Mouse (Mus musculus): ENCODE results near the gene Pomgnt2. TPM values are rescaled to one million over a fixed set of nuclear protein-coding genes. Genes with fewer than 3 reads are reported as not detected.

Gene Pomgnt2
- total and polyA plus RNA-seq, 3 experiments, result not detected

- Histone ChIP-seq H3K27me3 (ENCODE audit: control insufficient read depth in 1 of 2, insufficient read depth in 2 of 2, low read length in 2 of 2) (no peaks in the 10 kb centered on the region), H3K79me2 (ENCODE audit: control insufficient read depth, insufficient read depth, low read length, poor library complexity) (no peaks in the 10 kb centered on the region), H3K27ac (ENCODE audit: control insufficient read depth, low read depth, low read length) (no peak overlapping the region), H3K36me3 (ENCODE audit: control insufficient read depth in 1 of 2, insufficient read depth in 2 of 2, low read length in 2 of 2) (no peaks in the 10 kb centered on the region), H3K4me1 (ENCODE audit: control insufficient read depth in 1 of 2, insufficient read depth in 2 of 2, low read length in 2 of 2) (no peaks in the 10 kb centered on the region), H3K4me3 (ENCODE audit: control insufficient read depth in 1 of 2, insufficient read depth in 1 of 2, low read depth in 2 of 2, low read length in 2 of 2) (no peak overlapping the region), H3K9me3 (replicated peaks; ENCODE audit: insufficient read depth, low read length) (no peaks in the 10 kb centered on the region), H3K9ac (ENCODE audit: control insufficient read depth, low read depth, low read length, poor library complexity, severe bottlenecking) (no peak overlapping the region)
- TF ChIP-seq TBP (IDR thresholded peaks at IDR 0.05; ENCODE audit: low read depth, low read length) (no peak), CTCF (IDR thresholded peaks at IDR 0.05 in 2 of 3, conservative IDR thresholded peaks at IDR 0.05 in 1 of 3; ENCODE audit: control insufficient read depth in 1 of 3, insufficient read depth in 1 of 3, low read depth in 2 of 3, low read length in 3 of 3, poor library complexity in 1 of 3, severe bottlenecking in 1 of 3) (no peak), RCOR1 (IDR thresholded peaks at IDR 0.05; ENCODE audit: low read depth, low read length) (no peak), MEF2A (IDR thresholded peaks at IDR 0.05; ENCODE audit: extremely low read depth, insufficient replicate concordance, low read depth, low read length, poor library complexity, severe bottlenecking) (no peak), SIN3A (IDR thresholded peaks at IDR 0.05; ENCODE audit: low read length) (no peak), MAFK (IDR thresholded peaks at IDR 0.05; ENCODE audit: borderline replicate concordance, low read depth, low read length) (no peak), ELF1 (IDR thresholded peaks at IDR 0.05; ENCODE audit: low read depth, low read length) (no peak), ETS1 (IDR thresholded peaks at IDR 0.05; ENCODE audit: low read depth, low read length) (no peak)
- no peak for DNase-seq (ENCODE audit: low read depth, low spot score)
These were observed 27.0 kb downstream of the Pomgnt2 start for GRCm38 (mm10) chr9:121969841-121970381.

GRCm38 (mm10) chr9:121968258-121968657, 28.7 kb downstream of the Pomgnt2 start:
- no peak overlapping the region for H3K4me3 ChIP-seq (ENCODE audit: control insufficient read depth in 1 of 2, insufficient read depth in 1 of 2, low read depth in 2 of 2, low read length in 2 of 2)

DNA sequence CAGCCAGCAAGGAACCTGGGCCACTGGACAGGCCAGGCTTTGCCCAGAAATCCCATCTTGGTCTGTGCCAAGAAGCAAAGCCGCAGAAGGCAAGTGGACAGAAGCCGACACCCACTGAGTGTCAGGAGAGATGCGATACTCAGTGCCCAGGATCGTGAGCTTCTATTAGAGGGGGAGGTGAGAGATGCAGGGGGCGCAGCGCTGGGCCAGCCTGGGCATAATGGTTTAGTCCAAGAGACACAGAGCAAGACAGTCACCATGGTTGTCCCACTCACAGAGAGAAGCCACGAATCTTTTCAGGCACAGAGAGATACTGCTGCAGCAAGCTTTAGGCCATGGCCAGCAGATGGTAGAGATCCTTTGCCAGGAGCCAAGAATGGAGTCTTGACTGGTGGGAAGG, 32.0 kb downstream of the Pomgnt2 start:
- H3K79me2 ChIP-seq (ENCODE audit: control insufficient read depth, insufficient read depth, low read length, poor library complexity), result no peaks in the 10 kb centered on the region
- no peak overlapping the region for H3K9ac ChIP-seq (ENCODE audit: control insufficient read depth, low read depth, low read length, poor library complexity, severe bottlenecking)
- no peaks in the 10 kb centered on the region for H3K4me1 ChIP-seq (ENCODE audit: control insufficient read depth in 1 of 2, insufficient read depth in 2 of 2, low read length in 2 of 2)
- H3K27ac ChIP-seq (ENCODE audit: control insufficient read depth, low read depth, low read length), result no peak overlapping the region
- DNase-seq (ENCODE audit: low read depth, low spot score), result no peak
- H3K27me3 ChIP-seq (ENCODE audit: control insufficient read depth in 1 of 2, insufficient read depth in 2 of 2, low read length in 2 of 2), result no peaks in the 10 kb centered on the region
- no peaks in the 10 kb centered on the region for H3K36me3 ChIP-seq (ENCODE audit: control insufficient read depth in 1 of 2, insufficient read depth in 2 of 2, low read length in 2 of 2)
- H3K4me3 ChIP-seq (ENCODE audit: control insufficient read depth in 1 of 2, insufficient read depth in 1 of 2, low read depth in 2 of 2, low read length in 2 of 2), result no peak overlapping the region
- no peaks in the 10 kb centered on the region for H3K9me3 ChIP-seq (replicated peaks; ENCODE audit: insufficient read depth, low read length)
- TF ChIP-seq CHD1 (IDR thresholded peaks at IDR 0.05; ENCODE audit: low read depth, low read length) (no peak), ZC3H11A (IDR thresholded peaks at IDR 0.05; ENCODE audit: low read depth, low read length) (no peak), MAFK (IDR thresholded peaks at IDR 0.05; ENCODE audit: borderline replicate concordance, low read depth, low read length) (no peak), ZNF384 (IDR thresholded peaks at IDR 0.05; ENCODE audit: low read depth, low read length) (no peak), EP300 (IDR thresholded peaks at IDR 0.05; ENCODE audit: low read depth in 1 of 2, low read length in 2 of 2) (no peak), NRF1 (IDR thresholded peaks at IDR 0.05; ENCODE audit: insufficient read depth, low read depth, low read length, poor library complexity, severe bottlenecking) (no peak), RAD21 (IDR thresholded peaks at IDR 0.05; ENCODE audit: low read depth, low read length) (no peak), POLR2AphosphoS5 (IDR thresholded peaks at IDR 0.05; ENCODE audit: borderline replicate concordance, low read depth, low read length) (no peak), POLR2AphosphoS2 (IDR thresholded peaks at IDR 0.05; ENCODE audit: low read length) (no peak), CHD2 (IDR thresholded peaks at IDR 0.05; ENCODE audit: low read length) (no peak), BHLHE40 (IDR thresholded peaks at IDR 0.05; ENCODE audit: borderline replicate concordance, low read depth, low read length) (no peak), KAT2A (conservative IDR thresholded peaks at IDR 0.05; ENCODE audit: low read depth, low read length) (no peak), RCOR1 (IDR thresholded peaks at IDR 0.05; ENCODE audit: low read depth, low read length) (no peak), SIN3A (IDR thresholded peaks at IDR 0.05; ENCODE audit: low read length) (no peak), ZMIZ1 (IDR thresholded peaks at IDR 0.05; ENCODE audit: low read depth, low read length) (no peak)

More at GRCm38 (mm10) chr9:121968258-121968657, 28.7 kb downstream of the Pomgnt2 start:
- Histone ChIP-seq H3K27me3 (ENCODE audit: control insufficient read depth in 1 of 2, insufficient read depth in 2 of 2, low read length in 2 of 2) (no peaks in the 10 kb centered on the region), H3K4me1 (ENCODE audit: control insufficient read depth in 1 of 2, insufficient read depth in 2 of 2, low read length in 2 of 2) (no peaks in the 10 kb centered on the region), H3K27ac (ENCODE audit: control insufficient read depth, low read depth, low read length) (no peak overlapping the region), H3K79me2 (ENCODE audit: control insufficient read depth, insufficient read depth, low read length, poor library complexity) (no peaks in the 10 kb centered on the region), H3K9ac (ENCODE audit: control insufficient read depth, low read depth, low read length, poor library complexity, severe bottlenecking) (no peak overlapping the region), H3K36me3 (ENCODE audit: control insufficient read depth in 1 of 2, insufficient read depth in 2 of 2, low read length in 2 of 2) (no peaks in the 10 kb centered on the region), H3K9me3 (replicated peaks; ENCODE audit: insufficient read depth, low read length) (no peaks in the 10 kb centered on the region)
- TF ChIP-seq TCF12 (IDR thresholded peaks at IDR 0.05; ENCODE audit: low read depth, low read length) (no peak), POLR2A (IDR thresholded peaks at IDR 0.05; ENCODE audit: control insufficient read depth in 1 of 2, insufficient read depth in 1 of 2, low read depth in 1 of 2, low read length in 2 of 2, poor library complexity in 1 of 2) (no peak), UBTF (IDR thresholded peaks at IDR 0.05; ENCODE audit: borderline replicate concordance, insufficient read depth, low read depth, low read length) (no peak), JUND (IDR thresholded peaks at IDR 0.05; ENCODE audit: low read depth, low read length) (no peak), EP300 (IDR thresholded peaks at IDR 0.05; ENCODE audit: low read depth in 1 of 2, low read length in 2 of 2) (no peak), SIN3A (IDR thresholded peaks at IDR 0.05; ENCODE audit: low read length) (no peak), CTCF (IDR thresholded peaks at IDR 0.05 in 2 of 3, conservative IDR thresholded peaks at IDR 0.05 in 1 of 3; ENCODE audit: control insufficient read depth in 1 of 3, insufficient read depth in 1 of 3, low read depth in 2 of 3, low read length in 3 of 3, poor library complexity in 1 of 3, severe bottlenecking in 1 of 3) (no peak), GABPA (IDR thresholded peaks at IDR 0.05; ENCODE audit: low read depth, low read length) (no peak), MYC (IDR thresholded peaks at IDR 0.05; ENCODE audit: low read depth, low read length) (no peak), POLR2AphosphoS5 (IDR thresholded peaks at IDR 0.05; ENCODE audit: borderline replicate concordance, low read depth, low read length) (no peak), ELF1 (IDR thresholded peaks at IDR 0.05; ENCODE audit: low read depth, low read length) (no peak), NRF1 (IDR thresholded peaks at IDR 0.05; ENCODE audit: insufficient read depth, low read depth, low read length, poor library complexity, severe bottlenecking) (no peak), BHLHE40 (IDR thresholded peaks at IDR 0.05; ENCODE audit: borderline replicate concordance, low read depth, low read length) (no peak), ETS1 (IDR thresholded peaks at IDR 0.05; ENCODE audit: low read depth, low read length) (no peak)
- peak; percentile 9 for DNase-seq (ENCODE audit: low read depth, low spot score)

Measured in MEL (cell line).